Mouse (Mus musculus): ENCODE measurements at regions not wholly inside any gene's neighbourhood (a gene's known extent, or its start where the extent isn't known, plus 50 kb on each side); places are given as distances from the start of the nearest gene placed in this dataset.

GRCm38 (mm10) chr2:101300106-101300505 lies 324.4 kb upstream of the Rag2 start:
- no peak overlapping the region for H3K4me3 ChIP-seq (ENCODE audit: control insufficient read depth, insufficient read depth, low read length)
- H3K27ac ChIP-seq (ENCODE audit: control insufficient read depth, insufficient read depth, low read length), result no peak overlapping the region
- no peaks in the 10 kb centered on the region for H3K27me3 ChIP-seq (ENCODE audit: control insufficient read depth, insufficient read depth, low read length)
- H3K36me3 ChIP-seq (ENCODE audit: control insufficient read depth, insufficient read depth, low read length), result no peaks in the 10 kb centered on the region
- no peaks in the 10 kb centered on the region for H3K4me1 ChIP-seq (replicated peaks; ENCODE audit: control insufficient read depth, insufficient read depth, low read length)
- TF ChIP-seq POLR2A (IDR thresholded peaks at IDR 0.05; ENCODE audit: control insufficient read depth, extremely low read depth, insufficient read depth, low read length, poor library complexity), result no peak
- no peak for TF ChIP-seq CTCF (IDR thresholded peaks at IDR 0.05; ENCODE audit: borderline replicate concordance, control insufficient read depth, extremely low read depth, insufficient read depth, low read length, poor library complexity)
- no peak for DNase-seq

GRCm38 (mm10) chr2:101321286-101321914 lies 303.1 kb upstream of the Rag2 start:
- TF ChIP-seq CTCF (IDR thresholded peaks at IDR 0.05; ENCODE audit: borderline replicate concordance, control insufficient read depth, extremely low read depth, insufficient read depth, low read length, poor library complexity) (no peak), POLR2A (IDR thresholded peaks at IDR 0.05; ENCODE audit: control insufficient read depth, extremely low read depth, insufficient read depth, low read length, poor library complexity) (no peak)
- H3K36me3 ChIP-seq (ENCODE audit: control insufficient read depth, insufficient read depth, low read length), result no peaks in the 10 kb centered on the region
- no peaks in the 10 kb centered on the region for H3K4me1 ChIP-seq (replicated peaks; ENCODE audit: control insufficient read depth, insufficient read depth, low read length)
- H3K4me3 ChIP-seq (ENCODE audit: control insufficient read depth, insufficient read depth, low read length), result no peak overlapping the region
- H3K27me3 ChIP-seq (ENCODE audit: control insufficient read depth, insufficient read depth, low read length), result no peaks in the 10 kb centered on the region
- no peak overlapping the region for H3K27ac ChIP-seq (ENCODE audit: control insufficient read depth, insufficient read depth, low read length)
- WGBS, result 92% methylated on average over 3 of the region's 3 CpGs
- DNase-seq, result no peak

GRCm38 (mm10) chr2:101356709-101357108 lies 267.8 kb upstream of the Rag2 start:
- H3K27me3 ChIP-seq (ENCODE audit: control insufficient read depth, insufficient read depth, low read length), result no peaks in the 10 kb centered on the region
- 40% methylated on average over 1 of the region's 1 CpGs for WGBS
- H3K4me1 ChIP-seq (replicated peaks; ENCODE audit: control insufficient read depth, insufficient read depth, low read length), result no peaks in the 10 kb centered on the region
- no peaks in the 10 kb centered on the region for H3K36me3 ChIP-seq (ENCODE audit: control insufficient read depth, insufficient read depth, low read length)
- TF ChIP-seq CTCF (IDR thresholded peaks at IDR 0.05; ENCODE audit: borderline replicate concordance, control insufficient read depth, extremely low read depth, insufficient read depth, low read length, poor library complexity), result no peak
- no peak for TF ChIP-seq POLR2A (IDR thresholded peaks at IDR 0.05; ENCODE audit: control insufficient read depth, extremely low read depth, insufficient read depth, low read length, poor library complexity)
- no peak for DNase-seq
- H3K4me3 ChIP-seq (ENCODE audit: control insufficient read depth, insufficient read depth, low read length), result no peak overlapping the region
- H3K27ac ChIP-seq (ENCODE audit: control insufficient read depth, insufficient read depth, low read length), result no peak overlapping the region

- no peak for DNase-seq
- no peak for TF ChIP-seq POLR2A (IDR thresholded peaks at IDR 0.05; ENCODE audit: control insufficient read depth, extremely low read depth, insufficient read depth, low read length, poor library complexity)
- no peak for TF ChIP-seq CTCF (IDR thresholded peaks at IDR 0.05; ENCODE audit: borderline replicate concordance, control insufficient read depth, extremely low read depth, insufficient read depth, low read length, poor library complexity)
- Histone ChIP-seq H3K36me3 (ENCODE audit: control insufficient read depth, insufficient read depth, low read length) (no peaks in the 10 kb centered on the region), H3K4me3 (ENCODE audit: control insufficient read depth, insufficient read depth, low read length) (no peak overlapping the region), H3K27ac (ENCODE audit: control insufficient read depth, insufficient read depth, low read length) (no peak overlapping the region), H3K27me3 (ENCODE audit: control insufficient read depth, insufficient read depth, low read length) (no peaks in the 10 kb centered on the region), H3K4me1 (replicated peaks; ENCODE audit: control insufficient read depth, insufficient read depth, low read length) (no peaks in the 10 kb centered on the region)
- 78% methylated on average over 3 of the region's 3 CpGs for WGBS
Measured at GRCm38 (mm10) chr2:101364256-101364655, 260.3 kb upstream of the Rag2 start.

DNA sequence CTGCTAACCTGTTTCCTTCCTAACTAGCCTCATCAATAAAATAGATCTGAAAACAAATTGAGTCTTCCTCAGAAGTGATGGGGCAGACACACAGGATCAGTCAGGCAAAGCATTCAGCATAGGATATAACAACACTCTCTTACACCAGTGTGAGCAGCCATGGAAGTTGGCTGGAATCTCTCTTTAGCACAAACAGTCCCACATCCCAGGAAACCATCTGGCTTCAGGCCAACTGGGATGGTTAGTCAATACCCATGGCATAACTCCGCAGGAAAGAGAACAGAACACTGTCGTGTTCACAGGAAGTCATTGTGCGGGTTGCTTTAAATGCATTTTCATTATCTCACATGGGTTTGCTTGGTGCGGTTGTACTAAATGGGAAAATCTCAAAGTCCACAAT lies 256.2 kb upstream of the Rag2 start:
- Histone ChIP-seq H3K36me3 (ENCODE audit: control insufficient read depth, insufficient read depth, low read length) (no peaks in the 10 kb centered on the region), H3K27me3 (ENCODE audit: control insufficient read depth, insufficient read depth, low read length) (no peaks in the 10 kb centered on the region), H3K4me1 (replicated peaks; ENCODE audit: control insufficient read depth, insufficient read depth, low read length) (no peaks in the 10 kb centered on the region), H3K4me3 (ENCODE audit: control insufficient read depth, insufficient read depth, low read length) (no peak overlapping the region), H3K27ac (ENCODE audit: control insufficient read depth, insufficient read depth, low read length) (no peak overlapping the region)
- TF ChIP-seq CTCF (IDR thresholded peaks at IDR 0.05; ENCODE audit: borderline replicate concordance, control insufficient read depth, extremely low read depth, insufficient read depth, low read length, poor library complexity) (no peak), POLR2A (IDR thresholded peaks at IDR 0.05; ENCODE audit: control insufficient read depth, extremely low read depth, insufficient read depth, low read length, poor library complexity) (no peak)
- DNase-seq, result no peak
- 69% methylated on average over 4 of the region's 4 CpGs for WGBS

DNA sequence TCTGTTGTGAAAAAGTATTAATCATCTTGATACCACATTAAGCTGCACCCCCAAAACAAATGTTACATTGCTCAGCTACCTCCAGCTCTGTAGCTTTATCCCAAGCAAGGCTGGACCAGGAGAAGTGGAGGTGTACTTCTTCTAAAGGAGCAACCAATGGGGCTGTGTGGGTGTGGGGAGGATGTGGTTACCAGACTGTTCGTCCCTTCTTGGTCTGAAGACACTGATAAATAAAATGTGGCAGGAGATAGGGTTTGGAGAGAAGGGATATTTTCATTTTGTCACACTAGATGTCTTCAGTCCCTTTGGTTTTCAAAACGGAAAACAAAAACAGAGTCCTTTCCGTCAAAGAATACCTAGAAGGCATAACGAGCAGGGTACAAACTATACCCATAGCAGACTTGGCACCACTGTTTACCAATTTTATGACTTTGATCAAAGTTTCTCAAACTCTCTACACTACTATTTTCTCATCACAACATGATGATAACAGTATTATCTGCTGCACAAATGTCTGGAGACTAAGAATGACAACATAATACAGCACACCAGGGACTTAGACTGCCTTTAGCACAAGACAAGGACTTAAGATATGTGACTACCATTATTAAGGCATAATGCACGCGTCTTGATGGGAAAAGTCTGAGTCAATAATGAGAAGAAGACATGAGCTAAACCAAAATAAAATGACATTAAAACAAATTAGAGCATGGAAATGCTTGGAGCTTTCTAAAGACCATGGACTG lies 253.4 kb upstream of the Rag2 start:
- no peak for DNase-seq
- Histone ChIP-seq H3K27ac (ENCODE audit: control insufficient read depth, insufficient read depth, low read length) (no peak overlapping the region), H3K27me3 (ENCODE audit: control insufficient read depth, insufficient read depth, low read length) (no peaks in the 10 kb centered on the region), H3K4me3 (ENCODE audit: control insufficient read depth, insufficient read depth, low read length) (no peak overlapping the region), H3K4me1 (replicated peaks; ENCODE audit: control insufficient read depth, insufficient read depth, low read length) (no peaks in the 10 kb centered on the region), H3K36me3 (ENCODE audit: control insufficient read depth, insufficient read depth, low read length) (no peaks in the 10 kb centered on the region)
- 86% methylated on average over 6 of the region's 6 CpGs for WGBS
- TF ChIP-seq CTCF (IDR thresholded peaks at IDR 0.05; ENCODE audit: borderline replicate concordance, control insufficient read depth, extremely low read depth, insufficient read depth, low read length, poor library complexity) (no peak), POLR2A (IDR thresholded peaks at IDR 0.05; ENCODE audit: control insufficient read depth, extremely low read depth, insufficient read depth, low read length, poor library complexity) (no peak)
